Mouse (Mus musculus) MEL (cell line): ENCODE data around the gene Hs3st6. TPM values are rescaled to one million over a fixed set of nuclear protein-coding genes. Genes with fewer than 3 reads are reported as not detected.

Experiments
- DNase-seq: peaks from one replicate; pipeline ENCODE4 v3.0.0; 2011; ENCODE audit warnings: low read depth, low spot score
- H3K27ac ChIP-seq: 2 replicates; pipeline ENCODE4 v1.5.1; 2012; ENCODE audit warnings: low read depth, mild to moderate bottlenecking, control low read depth, low read length, moderate library complexity; ENCODE audit not compliant: control insufficient read depth
- H3K27me3 ChIP-seq, 2 experiments: fragments of 150-350 bp in 1 of 2; sonication (generic) in 1 of 2; 2 replicates each; pipeline ENCODE4 v1.6.1; 2012; ENCODE audit warnings: low read length in 2 of 2, mild to moderate bottlenecking in 2 of 2, improper control_type of control experiment in 1 of 2, moderate library complexity in 1 of 2; ENCODE audit not compliant: insufficient read depth in 2 of 2, control insufficient read depth in 1 of 2
- H3K36me3 ChIP-seq, 2 experiments: 2 replicates each; pipeline ENCODE4 v1.6.1; 2012 to 2014; ENCODE audit warnings: low read length in 2 of 2, improper control_type of control experiment in 1 of 2, inconsistent platforms in 1 of 2, mild to moderate bottlenecking in 1 of 2; ENCODE audit not compliant: insufficient read depth in 2 of 2, control insufficient read depth in 1 of 2
- H3K4me1 ChIP-seq, 2 experiments: fragments of 150-350 bp in 1 of 2; sonication (generic) in 1 of 2; 2 replicates each; pipeline ENCODE4 v1.6.1; 2012; ENCODE audit warnings: low read length in 2 of 2, improper control_type of control experiment in 1 of 2, mild to moderate bottlenecking in 1 of 2; ENCODE audit not compliant: insufficient read depth in 2 of 2, control insufficient read depth in 1 of 2
- H3K4me3 ChIP-seq, 2 experiments: fragments of 150-350 bp in 1 of 2; sonication (generic) in 1 of 2; 2 replicates each; pipeline ENCODE4 v1.5.1; 2012; ENCODE audit warnings: low read depth in 2 of 2, low read length in 2 of 2, mild to moderate bottlenecking in 2 of 2, moderate library complexity in 2 of 2, control low read depth in 1 of 2, improper control_type of control experiment in 1 of 2; ENCODE audit not compliant: control insufficient read depth in 1 of 2, insufficient read depth in 1 of 2
- H3K79me2 ChIP-seq: 2 replicates; pipeline ENCODE4 v1.6.1; 2012; ENCODE audit warnings: mild to moderate bottlenecking, low read length, moderate library complexity; ENCODE audit not compliant: control insufficient read depth, poor library complexity, insufficient read depth
- H3K9ac ChIP-seq: 2 replicates; pipeline ENCODE4 v1.6.1; 2012; ENCODE audit warnings: low read depth, mild to moderate bottlenecking, control low read depth, low read length, moderate library complexity; ENCODE audit not compliant: control insufficient read depth, poor library complexity, severe bottlenecking
- H3K9me3 ChIP-seq: fragments of 150-350 bp; sonication (generic); replicated peaks from 2 replicates; pipeline ENCODE4 v1.6.1; 2012; ENCODE audit warnings: mild to moderate bottlenecking, low read length, improper control_type of control experiment, moderate library complexity; ENCODE audit not compliant: insufficient read depth
- BHLHE40 ChIP-seq: IDR thresholded peaks from 2 replicates; pipeline ENCODE4 v1.6.1; 2012; ENCODE audit warnings: low read depth, mild to moderate bottlenecking, inconsistent platforms, low read length, improper control_type of control experiment, borderline replicate concordance
- CHD1 ChIP-seq: IDR thresholded peaks from 2 replicates; pipeline ENCODE4 v1.6.1; 2012; ENCODE audit warnings: low read depth, mild to moderate bottlenecking, inconsistent platforms, low read length, improper control_type of control experiment
- CHD2 ChIP-seq: IDR thresholded peaks from 2 replicates; pipeline ENCODE4 v1.6.1; 2011; ENCODE audit warnings: low read length, improper control_type of control experiment
- CTCF ChIP-seq, 3 experiments: IDR thresholded peaks in 2 of 3; conservative IDR thresholded peaks in 1 of 3; 2 replicates each; pipeline ENCODE4 v1.5.1; 2011 to 2012; ENCODE audit warnings: low read length in 3 of 3, low read depth in 2 of 3, mild to moderate bottlenecking in 2 of 3, improper control_type of control experiment in 1 of 3, inconsistent platforms in 1 of 3, mixed read lengths in 1 of 3, moderate library complexity in 1 of 3; ENCODE audit not compliant: control insufficient read depth in 1 of 3, insufficient read depth in 1 of 3, poor library complexity in 1 of 3, severe bottlenecking in 1 of 3
- ELF1 ChIP-seq: IDR thresholded peaks from 2 replicates; pipeline ENCODE4 v1.6.1; 2014; ENCODE audit warnings: low read depth, mild to moderate bottlenecking, inconsistent platforms, low read length, improper control_type of control experiment, moderate library complexity
- EP300 ChIP-seq, 2 experiments: IDR thresholded peaks; 2 replicates each; pipeline ENCODE4 v1.6.1; 2011; ENCODE audit warnings: improper control_type of control experiment in 2 of 2, low read length in 2 of 2, low read depth in 1 of 2, mild to moderate bottlenecking in 1 of 2
- GABPA ChIP-seq: IDR thresholded peaks from 2 replicates; pipeline ENCODE4 v1.6.1; 2012; ENCODE audit warnings: low read depth, mild to moderate bottlenecking, inconsistent platforms, low read length, improper control_type of control experiment, moderate library complexity
- HCFC1 ChIP-seq: IDR thresholded peaks from 2 replicates; pipeline ENCODE4 v1.6.1; 2012; ENCODE audit warnings: low read depth, mild to moderate bottlenecking, inconsistent platforms, low read length, improper control_type of control experiment, moderate library complexity
- JUND ChIP-seq: IDR thresholded peaks from 2 replicates; pipeline ENCODE4 v1.6.1; 2011; ENCODE audit warnings: low read depth, mild to moderate bottlenecking, improper control_type of control experiment, low read length
- KAT2A ChIP-seq: conservative IDR thresholded peaks from 2 replicates; pipeline ENCODE4 v1.6.1; 2012; ENCODE audit warnings: low read depth, low read length, improper control_type of control experiment, inconsistent platforms
- MAFK ChIP-seq: IDR thresholded peaks from 2 replicates; pipeline ENCODE4 v1.6.1; 2011; ENCODE audit warnings: low read depth, mild to moderate bottlenecking, low read length, improper control_type of control experiment, borderline replicate concordance
- MAX ChIP-seq: IDR thresholded peaks from 2 replicates; pipeline ENCODE4 v1.6.1; 2011; ENCODE audit warnings: low read length, improper control_type of control experiment
- MEF2A ChIP-seq: IDR thresholded peaks from 2 replicates; pipeline ENCODE4 v1.6.1; 2014; ENCODE audit warnings: low read depth, mild to moderate bottlenecking, inconsistent platforms, low read length, improper control_type of control experiment; ENCODE audit not compliant: poor library complexity, insufficient replicate concordance, severe bottlenecking; ENCODE audit errors: extremely low read depth
- MXI1 ChIP-seq: IDR thresholded peaks from 2 replicates; pipeline ENCODE4 v1.6.1; 2011; ENCODE audit warnings: mild to moderate bottlenecking, low read depth, low read length, improper control_type of control experiment
- MYB ChIP-seq: IDR thresholded peaks from 2 replicates; pipeline ENCODE4 v1.6.1; 2011; ENCODE audit warnings: mild to moderate bottlenecking, low read depth, low read length, improper control_type of control experiment
- MYC ChIP-seq: IDR thresholded peaks from 2 replicates; pipeline ENCODE4 v1.6.1; 2011; ENCODE audit warnings: low read depth, mild to moderate bottlenecking, low read length, improper control_type of control experiment, moderate library complexity
- NELFE ChIP-seq: IDR thresholded peaks from 2 replicates; pipeline ENCODE4 v1.6.1; 2011; ENCODE audit warnings: low read depth, low read length, improper control_type of control experiment
- POLR2A ChIP-seq, 2 experiments: IDR thresholded peaks; 2 replicates each; pipeline ENCODE4 v1.6.1; 2011 to 2012; ENCODE audit warnings: low read length in 2 of 2, mild to moderate bottlenecking in 2 of 2, control low read depth in 1 of 2, improper control_type of control experiment in 1 of 2, low read depth in 1 of 2, moderate library complexity in 1 of 2; ENCODE audit not compliant: control insufficient read depth in 1 of 2, insufficient read depth in 1 of 2, poor library complexity in 1 of 2
- POLR2AphosphoS2 ChIP-seq: IDR thresholded peaks from 2 replicates; pipeline ENCODE4 v1.6.1; 2011; ENCODE audit warnings: low read length, improper control_type of control experiment
- POLR2AphosphoS5 ChIP-seq: IDR thresholded peaks from 2 replicates; pipeline ENCODE4 v1.6.1; 2012; ENCODE audit warnings: low read depth, borderline replicate concordance, mild to moderate bottlenecking, inconsistent platforms, low read length, moderate library complexity, mixed read lengths
- RCOR1 ChIP-seq: IDR thresholded peaks from 2 replicates; pipeline ENCODE4 v1.6.1; 2012; ENCODE audit warnings: low read depth, mild to moderate bottlenecking, inconsistent platforms, low read length, improper control_type of control experiment
- SIN3A ChIP-seq: IDR thresholded peaks from 2 replicates; pipeline ENCODE4 v1.6.1; 2012; ENCODE audit warnings: low read length, improper control_type of control experiment, inconsistent platforms
- SMC3 ChIP-seq: IDR thresholded peaks from 2 replicates; pipeline ENCODE4 v1.6.1; 2011; ENCODE audit warnings: low read depth, low read length, improper control_type of control experiment
- TBP ChIP-seq: IDR thresholded peaks from 2 replicates; pipeline ENCODE4 v1.8.0; 2011; ENCODE audit warnings: low read depth, low read length, improper control_type of control experiment
- TCF12 ChIP-seq: IDR thresholded peaks from 2 replicates; pipeline ENCODE4 v1.6.1; 2014; ENCODE audit warnings: low read depth, mild to moderate bottlenecking, inconsistent platforms, low read length, improper control_type of control experiment, moderate library complexity
- USF1 ChIP-seq: IDR thresholded peaks from 2 replicates; pipeline ENCODE4 v1.6.1; 2014; ENCODE audit warnings: low read depth, mild to moderate bottlenecking, inconsistent platforms, low read length, improper control_type of control experiment, moderate library complexity
- USF2 ChIP-seq, 2 experiments: IDR thresholded peaks; 2 replicates each; pipeline ENCODE4 v1.6.1; 2011 to 2012; ENCODE audit warnings: improper control_type of control experiment in 2 of 2, low read length in 2 of 2, borderline replicate concordance in 1 of 2, inconsistent platforms in 1 of 2, low read depth in 1 of 2, mild to moderate bottlenecking in 1 of 2; ENCODE audit not compliant: insufficient read depth in 1 of 2
- ZKSCAN1 ChIP-seq: IDR thresholded peaks from 2 replicates; pipeline ENCODE4 v1.6.1; 2012; ENCODE audit warnings: low read depth, mild to moderate bottlenecking, inconsistent platforms, low read length, improper control_type of control experiment, moderate library complexity
- ZNF384 ChIP-seq: IDR thresholded peaks from 2 replicates; pipeline ENCODE4 v1.6.1; 2012; ENCODE audit warnings: low read depth, mild to moderate bottlenecking, inconsistent platforms, low read length, improper control_type of control experiment
- polyA plus RNA-seq, 2 experiments: library from polyadenylated mRNA; stranded (reverse) in 1 of 2; unstranded in 1 of 2; fragments of >175 nt in 1 of 2; fragments of >200 nt in 1 of 2; gene quantifications; 2 replicates each; pipeline versions ENCODE4 v1.2.1 to v1.2.4; 2012; ENCODE audit warnings: low replicate concordance in 2 of 2, low read depth in 1 of 2; ENCODE audit not compliant: insufficient read length in 2 of 2, insufficient read depth in 1 of 2, missing spikeins in 1 of 2
- total RNA-seq: library from RNA; depleted of rRNA; stranded (reverse); fragments of 300-350 nt; gene quantifications from 2 replicates; pipeline ENCODE4 v1.2.3, GENCODE M21; 2012; rRNA removed

The Hs3st6 gene
- total RNA-seq = not detected in 2 replicates
- not detected for polyA plus RNA-seq

DNA sequence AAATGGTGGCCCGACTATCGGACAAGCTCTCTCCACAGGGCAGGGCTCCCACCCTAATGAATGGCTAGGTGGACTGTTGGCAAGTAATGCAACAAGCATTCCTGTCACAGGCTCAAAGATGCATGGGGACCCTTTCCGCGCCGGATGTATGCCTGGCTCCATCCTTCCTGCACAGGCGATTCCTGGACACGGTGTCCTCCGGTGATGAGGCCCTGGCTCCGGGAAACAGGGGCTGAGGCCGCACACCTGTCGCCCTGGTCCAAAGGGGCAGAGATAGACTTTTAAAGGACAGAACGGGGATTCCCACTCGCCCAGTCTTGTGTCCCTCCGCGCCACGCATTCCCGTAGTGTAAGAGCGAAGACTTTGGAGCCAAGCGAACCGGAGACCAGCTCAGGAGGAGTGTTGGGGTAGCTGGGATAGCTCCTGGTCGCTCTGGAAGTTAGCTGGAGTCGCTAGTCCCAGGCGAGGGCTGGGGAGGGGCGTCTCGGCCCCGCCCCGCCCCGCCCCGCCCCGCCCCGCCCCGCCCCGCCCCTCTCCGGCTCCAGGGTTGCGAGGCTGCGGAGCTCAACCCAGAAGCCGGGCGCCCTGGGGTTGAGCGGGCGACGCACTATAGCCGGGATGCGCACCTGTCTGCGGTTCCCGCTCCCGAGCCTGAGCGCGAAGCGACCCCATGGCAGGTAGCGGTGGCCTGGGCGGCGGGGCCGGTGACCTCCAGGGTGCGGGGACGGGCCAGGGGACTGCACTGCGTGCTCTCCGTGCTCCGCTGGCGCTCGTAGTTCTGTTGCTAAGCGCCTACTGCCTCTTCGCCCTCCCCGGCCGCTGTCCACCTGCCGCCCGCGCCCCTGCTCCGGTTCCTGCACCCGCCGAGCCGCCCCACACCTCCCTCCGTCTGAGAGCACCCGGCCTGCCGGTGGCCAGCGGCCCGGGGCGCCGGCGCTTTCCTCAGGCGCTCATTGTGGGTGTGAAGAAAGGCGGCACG is at the start of gene Hs3st6:
Gene Hs3st6 (plus strand): TSS at position 574 of the 980 bp plus-strand sequence.
- Histone ChIP-seq H3K4me3 (no peak within 1 kb of the TSS), H3K9me3 (no peaks in the 10 kb centered on the region), H3K27me3 (peaks cover under 1 to 2% of the 10 kb centered on the region in 2 experiments; a peak in 3 of 4 replicates), H3K79me2 (no peaks in the 10 kb centered on the region), H3K27ac (no peak within 1 kb of the TSS), H3K9ac (no peak within 1 kb of the TSS), H3K36me3 (no peaks in the 10 kb centered on the region), H3K4me1 (no peaks in the 10 kb centered on the region)
- TF ChIP-seq BHLHE40 (no peak), MEF2A (no peak), HCFC1 (no peak), POLR2AphosphoS2 (no peak), SMC3 (no peak), RCOR1 (no peak), ELF1 (no peak), NELFE (no peak), POLR2AphosphoS5 (no peak), MYB (no peak), JUND (no peak), SIN3A (no peak), CHD2 (no peak), TBP (no peak), CHD1 (no peak)
- no peak for DNase-seq

- Histone ChIP-seq H3K27ac (no peak overlapping the region), H3K4me3 (no peak overlapping the region), H3K79me2 (peaks cover 7% of the 10 kb centered on the region), H3K9me3 (no peaks in the 10 kb centered on the region), H3K27me3 (no peaks in the 10 kb centered on the region), H3K4me1 (peaks cover 0 to 2% of the 10 kb centered on the region in 2 experiments; a peak in 1 of 4 replicates), H3K36me3 (peaks cover 0 to 5% of the 10 kb centered on the region in 2 experiments; a peak in 2 of 4 replicates), H3K9ac (no peak overlapping the region)
- DNase-seq = no peak
- TF ChIP-seq MXI1 = no peak
- TF ChIP-seq TCF12 = no peak
- TF ChIP-seq HCFC1 = no peak
- TF ChIP-seq POLR2AphosphoS5 = no peak
- TF ChIP-seq ZNF384 = no peak
- no peak for TF ChIP-seq POLR2AphosphoS2
- no peak for TF ChIP-seq USF1
- TF ChIP-seq MAX = no peak
- no peak for TF ChIP-seq MAFK
- no peak for TF ChIP-seq POLR2A (IDR thresholded peaks at IDR 0.05; ENCODE audit: control insufficient read depth in 1 of 2, insufficient read depth in 1 of 2, low read depth in 1 of 2, low read length in 2 of 2, poor library complexity in 1 of 2)
- no peak for TF ChIP-seq ZKSCAN1
- TF ChIP-seq MYC = no peak
- TF ChIP-seq KAT2A = no peak
- TF ChIP-seq USF2 (IDR thresholded peaks at IDR 0.05; ENCODE audit: borderline replicate concordance in 1 of 2, insufficient read depth in 1 of 2, low read depth in 1 of 2, low read length in 2 of 2) = no peak
- TF ChIP-seq GABPA = no peak
- no peak for TF ChIP-seq CHD1
- TF ChIP-seq MYB = no peak
- no peak for TF ChIP-seq EP300 (IDR thresholded peaks at IDR 0.05; ENCODE audit: low read depth in 1 of 2, low read length in 2 of 2)
- TF ChIP-seq CTCF (IDR thresholded peaks at IDR 0.05 in 2 of 3, conservative IDR thresholded peaks at IDR 0.05 in 1 of 3; ENCODE audit: control insufficient read depth in 1 of 3, insufficient read depth in 1 of 3, low read depth in 2 of 3, low read length in 3 of 3, poor library complexity in 1 of 3, severe bottlenecking in 1 of 3) = no peak
Observed at GRCm38 (mm10) chr17:24705821-24706220, 47.0 kb upstream of the Hs3st6 start.
